Mouse (Mus musculus): ENCODE data around the gene Gpsm1.

GRCm38 (mm10) chr2:26315925-26316311 is 603 bp downstream of the Gpsm1 start:
- TF ChIP-seq MAFK (IDR thresholded peaks at IDR 0.05; ENCODE audit: insufficient read depth, low read depth, low read length) (no peak), ZNF384 (IDR thresholded peaks at IDR 0.05; ENCODE audit: low read depth, low read length) (no peak), ZC3H11A (IDR thresholded peaks at IDR 0.05; ENCODE audit: borderline replicate concordance, low read depth, low read length) (no peak), CHD2 (IDR thresholded peaks at IDR 0.05; ENCODE audit: low read depth, low read length) (no peak), HCFC1 (IDR thresholded peaks at IDR 0.05; ENCODE audit: borderline replicate concordance, insufficient read depth, low read length) (no peak)
